Mouse (Mus musculus) small intestine, adult 2 months (tissue): ENCODE measurements around the gene Mturn.

ENCODE experiments used
- CTCF ChIP-seq: fragments of 200-500 bp; IDR thresholded peaks from 2 replicates; pipeline ENCODE4 v1.5.1; 2012; ENCODE audit warnings: low read depth, mild to moderate bottlenecking, control low read depth, inconsistent platforms, low read length, moderate library complexity, mixed read lengths; ENCODE audit not compliant: insufficient replicate concordance, insufficient read length; ENCODE audit errors: extremely low read depth
- POLR2A ChIP-seq: fragments of 200-500 bp; IDR thresholded peaks from 2 replicates; pipeline ENCODE4 v1.6.1; 2012; ENCODE audit warnings: low read depth, mild to moderate bottlenecking, control low read depth, inconsistent platforms, low read length, moderate library complexity

DNA sequence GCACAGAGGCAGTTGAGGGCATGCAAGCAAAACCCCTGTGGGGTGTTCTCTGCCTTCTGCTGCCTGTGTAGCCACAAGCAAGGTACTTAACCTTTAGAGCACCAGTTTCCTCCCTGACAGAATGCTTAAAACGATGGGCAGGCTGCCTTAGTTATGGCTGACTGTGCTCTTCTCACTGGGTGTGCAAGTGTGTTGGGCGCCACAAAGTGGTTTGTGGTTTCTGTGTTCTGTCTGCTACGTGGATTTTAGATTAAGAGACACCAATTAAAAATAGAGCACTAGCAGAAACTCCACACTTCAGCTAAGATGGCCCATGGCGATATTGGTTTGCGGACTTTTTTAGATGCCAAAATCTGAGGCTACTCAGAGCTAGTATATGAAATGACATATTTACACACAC is 3.7 kb downstream of the Mturn start:
- TF ChIP-seq CTCF (no peak), POLR2A (no peak)
